Mouse (Mus musculus) central nervous system, embryonic 11.5 days (tissue): ENCODE results near the gene Olfr629. TPM values are rescaled to one million over a fixed set of nuclear protein-coding genes. Genes with fewer than 3 reads are reported as not detected.

Source experiments
- polyA plus RNA-seq: library from polyadenylated mRNA; depleted of rRNA; stranded (reverse); fragments of >200 nt; gene quantifications from 2 replicates; pipeline ENCODE4 v1.2.3, GENCODE M21; 2012; rRNA removed

Gene Olfr629
- polyA plus RNA-seq, result not detected in 2 replicates

GRCm38 (mm10) chr7:103744843-103745242 is at the start of gene Olfr629:
Gene Olfr629 (minus strand): TSS chr7:103744943.

DNA sequence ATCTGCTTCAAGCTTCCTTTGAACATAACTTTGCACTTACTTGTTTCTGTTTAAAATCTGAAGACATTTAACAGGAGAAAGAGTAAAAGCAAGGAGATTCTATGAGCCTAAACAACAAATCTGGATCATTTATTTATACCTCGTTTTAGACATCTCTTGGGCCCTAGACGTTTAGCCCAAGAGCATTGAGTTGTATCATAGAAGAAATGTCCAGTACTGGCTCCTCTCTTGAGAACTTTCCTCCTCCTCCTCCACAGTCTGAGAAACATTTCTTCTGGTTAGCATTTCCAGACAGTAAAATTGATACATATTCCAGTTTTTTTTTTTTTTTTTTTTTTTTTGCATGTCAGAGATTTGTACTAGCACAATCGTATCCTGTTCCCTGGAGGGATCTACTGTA is 47.0 kb upstream of the Olfr629 start, which contains the start of gene Olfr67:
Gene Olfr67, minus strand, starts transcription at position 101 of the 400 bp plus-strand sequence.

DNA sequence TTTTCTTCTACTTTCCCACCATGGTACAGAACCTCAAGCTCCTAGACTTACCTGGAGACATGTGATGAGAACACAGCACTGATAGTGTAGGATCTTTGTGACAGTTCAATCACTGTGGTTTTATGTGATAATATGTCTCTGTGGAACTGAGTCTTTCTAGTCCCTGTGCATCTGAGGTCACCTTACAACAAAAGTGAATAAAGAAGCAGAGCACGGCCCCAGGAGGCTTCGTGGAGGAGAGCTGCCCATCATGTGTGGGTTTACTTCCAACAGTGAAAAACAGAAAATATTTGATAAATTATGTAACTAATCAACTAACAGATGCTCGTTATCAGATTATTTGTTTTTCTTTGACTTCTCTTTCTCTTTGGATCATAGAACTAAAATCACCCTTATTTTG is 34.9 kb upstream of the Olfr629 start, which contains the start of gene Olfr68:
Gene Olfr68, minus strand, starts transcription at position 101 of the 400 bp plus-strand sequence.

DNA sequence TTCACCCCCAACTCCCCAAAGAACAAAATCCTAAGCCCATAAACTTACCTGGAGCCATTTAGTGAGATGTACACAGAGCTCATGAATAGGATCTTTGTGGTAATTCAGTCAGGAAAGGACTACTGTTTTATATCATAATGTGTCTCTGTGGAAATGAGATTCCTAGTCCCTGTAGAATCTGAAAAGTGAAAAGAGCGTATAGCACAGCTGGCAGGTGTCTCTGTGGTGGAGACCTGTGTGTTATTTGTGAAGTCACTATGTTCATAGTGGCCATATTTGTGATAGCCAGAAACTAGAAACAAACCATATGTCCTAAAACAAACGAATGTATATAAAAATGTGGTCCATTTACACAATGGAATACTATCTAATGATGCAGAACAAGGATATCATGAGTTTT is 26.8 kb upstream of the Olfr629 start, which contains the start of gene Olfr69:
Gene Olfr69, minus strand, starts transcription at position 101 of the 400 bp plus-strand sequence.

GRCm38 (mm10) chr7:103757233-103757632 is 12.5 kb upstream of the Olfr629 start, which contains the start of gene Olfr630:
Gene Olfr630 (minus strand): TSS chr7:103757333.

DNA sequence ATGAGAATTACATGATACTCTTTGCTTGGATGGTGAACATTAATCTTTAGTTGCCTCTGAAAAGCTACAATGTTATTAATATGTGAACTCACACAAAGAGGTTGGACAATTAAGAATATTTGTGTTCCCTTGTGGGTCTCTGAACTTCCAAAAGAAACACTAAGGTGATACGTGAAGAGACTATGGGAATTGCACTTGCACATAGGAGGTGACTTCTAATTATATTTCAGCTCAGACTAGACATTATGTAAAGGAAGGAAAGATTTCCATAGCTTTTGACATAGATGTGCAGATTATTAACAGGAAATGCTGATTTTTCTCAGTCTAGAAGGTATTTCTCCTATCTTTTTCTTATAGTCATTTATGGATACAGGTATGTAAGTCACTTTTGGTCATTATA is 14.7 kb downstream of the Olfr629 start, which contains the start of gene Olfr628:
Gene Olfr628, plus strand, starts transcription at position 301 of the 400 bp plus-strand sequence.

GRCm38 (mm10) chr7:103714371-103714770 is 30.4 kb downstream of the Olfr629 start, which contains the start of gene Olfr243:
Gene Olfr243 (plus strand): TSS chr7:103714671.

Other genes with a start within 250 kb of the Olfr629 start
- not detected in 2 replicates for gene Olfr609, start 246.9 kb downstream of the Olfr629 start, polyA plus RNA-seq
- gene Olfr610, start 232.8 kb downstream of the Olfr629 start, polyA plus RNA-seq, result not detected in 2 replicates
- gene Olfr611, start 224.1 kb downstream of the Olfr629 start, polyA plus RNA-seq, result not detected in 2 replicates
- not detected in 2 replicates for gene Olfr612, start 202.2 kb downstream of the Olfr629 start, polyA plus RNA-seq
- gene Olfr613, start 196.9 kb downstream of the Olfr629 start, polyA plus RNA-seq, result not detected in 2 replicates
- gene Olfr615, start 188.9 kb downstream of the Olfr629 start, polyA plus RNA-seq, result not detected in 2 replicates
- not detected in 2 replicates for gene Olfr616, start 175.8 kb downstream of the Olfr629 start, polyA plus RNA-seq
- gene Olfr617, start 171.9 kb downstream of the Olfr629 start, polyA plus RNA-seq, result not detected in 2 replicates
- 0.02 TPM in 2 replicates for gene Olfr618, start 154.8 kb downstream of the Olfr629 start, polyA plus RNA-seq
- gene Olfr619, start 144.4 kb downstream of the Olfr629 start, polyA plus RNA-seq, result not detected in 2 replicates
- gene Olfr620, start 132.4 kb downstream of the Olfr629 start, polyA plus RNA-seq, result not detected in 2 replicates
- not detected in 2 replicates for gene Olfr622, start 102.2 kb downstream of the Olfr629 start, polyA plus RNA-seq
- gene Olfr623, start 81.2 kb downstream of the Olfr629 start, polyA plus RNA-seq, result not detected in 2 replicates
- 0.04 TPM in 2 replicates for gene Olfr624, start 73.8 kb downstream of the Olfr629 start, polyA plus RNA-seq
- not detected in 2 replicates for gene Olfr625-ps1, start 62.2 kb downstream of the Olfr629 start, polyA plus RNA-seq
- gene Olfr243, start 30.3 kb downstream of the Olfr629 start, polyA plus RNA-seq, result not detected in 2 replicates
- gene Olfr628, start 14.6 kb downstream of the Olfr629 start, polyA plus RNA-seq, result not detected in 2 replicates
- gene Olfr630, start 12.4 kb upstream of the Olfr629 start, polyA plus RNA-seq, result not detected in 2 replicates
- not detected in 2 replicates for gene Olfr69, start 26.7 kb upstream of the Olfr629 start, polyA plus RNA-seq
- not detected in 2 replicates for gene Olfr68, start 34.8 kb upstream of the Olfr629 start, polyA plus RNA-seq
- gene Olfr67, start 46.9 kb upstream of the Olfr629 start, polyA plus RNA-seq, result not detected in 2 replicates
- gene Hbb-bt, start 69.1 kb upstream of the Olfr629 start, polyA plus RNA-seq, result 1,727 and 2,114 TPM in 2 replicates
- 1,278 and 2,335 TPM in 2 replicates for gene Hbb-bs, start 83.2 kb upstream of the Olfr629 start, polyA plus RNA-seq
- gene Hbb-bh2, start 95.6 kb upstream of the Olfr629 start, polyA plus RNA-seq, result 0.40 TPM in 1 of 2 replicates, not detected in the other
- 1,953 and 3,124 TPM in 2 replicates for gene Hbb-bh1, start 98.2 kb upstream of the Olfr629 start, polyA plus RNA-seq
- gene Hbb-y, start 108.3 kb upstream of the Olfr629 start, polyA plus RNA-seq, result 10,518 and 17,284 TPM in 2 replicates
- gene Olfr66, start 141.3 kb upstream of the Olfr629 start, polyA plus RNA-seq, result not detected in 2 replicates
- gene Olfr64, start 149.5 kb upstream of the Olfr629 start, polyA plus RNA-seq, result not detected in 2 replicates
- not detected in 2 replicates for gene Olfr65, start 158.5 kb upstream of the Olfr629 start, polyA plus RNA-seq
- gene Olfr631, start 183.9 kb upstream of the Olfr629 start, polyA plus RNA-seq, result not detected in 2 replicates
- gene Olfr632, start 189.4 kb upstream of the Olfr629 start, polyA plus RNA-seq, result 0.11 and 0.36 TPM in 2 replicates
- gene Olfr633, start 199.5 kb upstream of the Olfr629 start, polyA plus RNA-seq, result not detected in 2 replicates
- not detected in 2 replicates for gene Olfr635, start 226.2 kb upstream of the Olfr629 start, polyA plus RNA-seq